Mouse (Mus musculus): ENCODE results near the gene Dnal1. TPM values are rescaled to one million over a fixed set of nuclear protein-coding genes. Genes with fewer than 3 reads are reported as not detected.

Gene Dnal1
- polyA plus RNA-seq, 1 experiment from 2014 or later, result 7.0 TPM

- H3K4me1 ChIP-seq, result no peaks in the 10 kb centered on the region
- H3K4me3 ChIP-seq (replicated peaks), result no peak overlapping the region
These were observed 51.6 kb downstream of the Dnal1 start for GRCm38 (mm10) chr12:84165631-84166373.

GRCm38 (mm10) chr12:84170610-84171009 lies 56.4 kb downstream of the Dnal1 start:
- no peaks in the 10 kb centered on the region for H3K27me3 ChIP-seq (replicated peaks)
- WGBS, result 88% methylated on average over 10 of the region's 10 CpGs

More at GRCm38 (mm10) chr12:84165631-84166373, 51.6 kb downstream of the Dnal1 start:
- Histone ChIP-seq H3K27ac (replicated peaks) (no peak overlapping the region), H3K9ac (replicated peaks) (no peak overlapping the region), H3K36me3 (peaks cover 4% of the 10 kb centered on the region; the same call in 1 of the 2 replicates), H3K27me3 (replicated peaks) (no peaks in the 10 kb centered on the region), H3K9me3 (replicated peaks) (no peaks in the 10 kb centered on the region), H3K4me2 (no peak overlapping the region)
- WGBS, result 74% methylated on average over 8 of the region's 8 CpGs
- ATAC-seq (ENCODE audit: low FRiP score), result no peak

GRCm38 (mm10) chr12:84172216-84172615 lies 58.0 kb downstream of the Dnal1 start:
- no peak for ATAC-seq (ENCODE audit: low FRiP score)
- H3K27me3 ChIP-seq (replicated peaks), result no peaks in the 10 kb centered on the region
- 92% methylated on average over 3 of the region's 3 CpGs for WGBS

More at GRCm38 (mm10) chr12:84170610-84171009, 56.4 kb downstream of the Dnal1 start:
- H3K27ac ChIP-seq (replicated peaks), result no peak overlapping the region
- no peak overlapping the region for H3K4me2 ChIP-seq
- peaks cover 13% of the 10 kb centered on the region for H3K4me1 ChIP-seq
- H3K9me3 ChIP-seq (replicated peaks), result no peaks in the 10 kb centered on the region
- H3K4me3 ChIP-seq (replicated peaks), result no peak overlapping the region
- H3K9ac ChIP-seq (replicated peaks), result no peak overlapping the region
- no peak for ATAC-seq (ENCODE audit: low FRiP score)
- peaks cover 28% of the 10 kb centered on the region for H3K36me3 ChIP-seq

GRCm38 (mm10) chr12:84172862-84173261 lies 58.7 kb downstream of the Dnal1 start:
- Histone ChIP-seq H3K27ac (replicated peaks) (no peak overlapping the region), H3K4me1 (peaks cover 36% of the 10 kb centered on the region), H3K36me3 (peaks cover 28% of the 10 kb centered on the region), H3K27me3 (replicated peaks) (no peaks in the 10 kb centered on the region), H3K4me3 (replicated peaks) (no peak overlapping the region), H3K9me3 (replicated peaks) (no peaks in the 10 kb centered on the region), H3K4me2 (no peak overlapping the region), H3K9ac (replicated peaks) (no peak overlapping the region)
- ATAC-seq (ENCODE audit: low FRiP score), result no peak
- WGBS, result 88% methylated on average over 17 of the region's 17 CpGs

More at GRCm38 (mm10) chr12:84172216-84172615, 58.0 kb downstream of the Dnal1 start:
- Histone ChIP-seq H3K9me3 (replicated peaks) (no peaks in the 10 kb centered on the region), H3K27ac (replicated peaks) (no peak overlapping the region), H3K4me3 (replicated peaks) (no peak overlapping the region), H3K36me3 (peaks cover 28% of the 10 kb centered on the region), H3K4me2 (no peak overlapping the region), H3K4me1 (peaks cover 29% of the 10 kb centered on the region), H3K9ac (replicated peaks) (no peak overlapping the region)

GRCm38 (mm10) chr12:84173309-84173915 lies 59.2 kb downstream of the Dnal1 start:
- H3K4me2 ChIP-seq, result no peak overlapping the region
- H3K27me3 ChIP-seq (replicated peaks), result no peaks in the 10 kb centered on the region
- H3K4me3 ChIP-seq (replicated peaks), result no peak overlapping the region
- no peak for ATAC-seq (ENCODE audit: low FRiP score)
- WGBS, result 93% methylated on average over 13 of the region's 13 CpGs
- H3K9me3 ChIP-seq (replicated peaks), result no peaks in the 10 kb centered on the region
- peaks cover 28% of the 10 kb centered on the region for H3K36me3 ChIP-seq
- H3K9ac ChIP-seq (replicated peaks), result no peak overlapping the region
- no peak overlapping the region for H3K27ac ChIP-seq (replicated peaks)
- H3K4me1 ChIP-seq, result peaks cover 40% of the 10 kb centered on the region

- H3K9me3 ChIP-seq (replicated peaks), result no peaks in the 10 kb centered on the region
- WGBS, result 81% methylated on average over 9 of the region's 9 CpGs
- no peaks in the 10 kb centered on the region for H3K27me3 ChIP-seq (replicated peaks)
- H3K4me1 ChIP-seq, result peaks cover 43% of the 10 kb centered on the region
- H3K4me3 ChIP-seq (replicated peaks), result no peak overlapping the region
- H3K36me3 ChIP-seq, result peaks cover 28% of the 10 kb centered on the region
- H3K9ac ChIP-seq (replicated peaks), result no peak overlapping the region
- H3K4me2 ChIP-seq, result no peak overlapping the region
- H3K27ac ChIP-seq (replicated peaks), result peak overlapping the region; percentile 91; the same call in 1 of the 2 replicates
- ATAC-seq (ENCODE audit: low FRiP score), result no peak
These were observed 60.1 kb downstream of the Dnal1 start for GRCm38 (mm10) chr12:84174190-84174811.

- WGBS, result 86% methylated on average over 6 of the region's 6 CpGs
- Histone ChIP-seq H3K4me1 (peaks cover 44% of the 10 kb centered on the region), H3K4me3 (replicated peaks) (no peak overlapping the region), H3K27ac (replicated peaks) (peak overlapping the region; percentile 91; the same call in 1 of the 2 replicates), H3K27me3 (replicated peaks) (no peaks in the 10 kb centered on the region), H3K9me3 (replicated peaks) (no peaks in the 10 kb centered on the region), H3K36me3 (peaks cover 28% of the 10 kb centered on the region), H3K4me2 (peak overlapping the region; percentile 71; the same call in 1 of the 2 replicates), H3K9ac (replicated peaks) (no peak overlapping the region)
- no peak for ATAC-seq (ENCODE audit: low FRiP score)
These were observed 60.7 kb downstream of the Dnal1 start for GRCm38 (mm10) chr12:84174871-84175270.

GRCm38 (mm10) chr12:84175659-84176061 lies 61.5 kb downstream of the Dnal1 start:
- ATAC-seq (ENCODE audit: low FRiP score), result peak; percentile 83
- Histone ChIP-seq H3K4me2 (peak overlapping the region; percentile 71), H3K27ac (replicated peaks) (peak overlapping the region; percentile 91), H3K4me3 (replicated peaks) (peak overlapping the region; percentile 44), H3K27me3 (replicated peaks) (no peaks in the 10 kb centered on the region), H3K4me1 (peaks cover 52% of the 10 kb centered on the region), H3K9me3 (replicated peaks) (no peaks in the 10 kb centered on the region), H3K36me3 (peaks cover 28% of the 10 kb centered on the region), H3K9ac (replicated peaks) (peak overlapping the region; percentile 59)
- WGBS, result under 1% methylated on average over 18 of the region's 20 CpGs

- H3K9me3 ChIP-seq (replicated peaks), result no peaks in the 10 kb centered on the region
- peak overlapping the region; percentile 71 for H3K4me2 ChIP-seq
- WGBS, result 9% methylated on average over 12 of the region's 13 CpGs
- H3K27ac ChIP-seq (replicated peaks), result peak overlapping the region; percentile 91
- peak overlapping the region; percentile 59 for H3K9ac ChIP-seq (replicated peaks)
- peaks cover 58% of the 10 kb centered on the region for H3K4me1 ChIP-seq
- ATAC-seq (ENCODE audit: low FRiP score), result peak; percentile 42
- peak overlapping the region; percentile 44 for H3K4me3 ChIP-seq (replicated peaks)
- H3K27me3 ChIP-seq (replicated peaks), result no peaks in the 10 kb centered on the region
- H3K36me3 ChIP-seq, result peaks cover 24% of the 10 kb centered on the region
These were observed 62.1 kb downstream of the Dnal1 start for GRCm38 (mm10) chr12:84176126-84176769.

GRCm38 (mm10) chr12:84176886-84177765 lies 63.0 kb downstream of the Dnal1 start:
- H3K4me1 ChIP-seq, result peaks cover 66% of the 10 kb centered on the region
- H3K27me3 ChIP-seq (replicated peaks), result no peaks in the 10 kb centered on the region
- peak overlapping the region; percentile 59; the same call in 1 of the 2 replicates for H3K9ac ChIP-seq (replicated peaks)
- 49% methylated on average over 6 of the region's 6 CpGs for WGBS
- H3K27ac ChIP-seq (replicated peaks), result peak overlapping the region; percentile 91
- no peaks in the 10 kb centered on the region for H3K9me3 ChIP-seq (replicated peaks)
- no peak for ATAC-seq (ENCODE audit: low FRiP score)
- H3K36me3 ChIP-seq, result peaks cover 17% of the 10 kb centered on the region
- peak overlapping the region; percentile 71; the same call in 1 of the 2 replicates for H3K4me2 ChIP-seq
- no peak overlapping the region for H3K4me3 ChIP-seq (replicated peaks)

Measured in neural tube, embryonic 15.5 days (tissue).